Mouse (Mus musculus) G1E (cell line): ENCODE results near the gene Kdm2b.

Experiments
- CTCF ChIP-seq: IDR thresholded peaks from 2 replicates; pipeline ENCODE4 v1.5.1; 2012; ENCODE audit warnings: low read depth, low read length, inconsistent platforms, mixed read lengths
- GATA1 ChIP-seq: IDR thresholded peaks from 2 replicates; pipeline ENCODE4 v1.6.1; 2012; ENCODE audit warnings: borderline replicate concordance, low read length, inconsistent platforms, mixed read lengths
- GATA2 ChIP-seq: IDR thresholded peaks from 2 replicates; pipeline ENCODE4 v1.6.1; 2012; ENCODE audit warnings: low read depth, low read length, inconsistent platforms, borderline replicate concordance
- POLR2AphosphoS5 ChIP-seq: IDR thresholded peaks from 2 replicates; pipeline ENCODE4 v1.6.1; 2012; ENCODE audit warnings: low read depth, low read length, inconsistent platforms; ENCODE audit not compliant: insufficient replicate concordance
- TAL1 ChIP-seq: conservative IDR thresholded peaks from 2 replicates; pipeline ENCODE4 v1.6.1; 2012; ENCODE audit warnings: low read depth, low read length, inconsistent platforms, mixed read lengths

DNA sequence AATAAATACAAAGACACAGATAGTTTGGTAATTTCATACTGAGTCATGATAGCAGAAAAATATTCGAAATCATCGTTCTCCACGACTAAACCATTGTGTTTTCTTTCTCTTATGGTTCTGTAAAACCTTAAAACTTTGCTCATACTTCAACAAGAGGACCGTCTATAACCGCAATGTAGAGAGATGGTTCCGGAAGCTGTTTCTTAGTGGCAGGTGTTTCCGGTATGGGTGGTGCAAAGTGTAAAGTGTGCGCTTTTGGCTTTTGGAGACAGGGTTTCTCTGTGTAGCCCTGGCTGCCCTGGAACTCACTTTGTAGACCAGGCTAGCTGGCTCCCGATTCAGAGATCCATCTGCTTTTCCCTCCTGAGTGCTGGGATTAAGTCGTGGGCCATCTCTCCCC, 157.1 kb downstream of the Kdm2b start:
- TF ChIP-seq CTCF (no peak), GATA1 (no peak), TAL1 (no peak), POLR2AphosphoS5 (no peak), GATA2 (no peak)
